Mouse (Mus musculus): Measurements from ENCODE around the gene Ptpn23. TPM values are rescaled to one million over a fixed set of nuclear protein-coding genes. Genes with fewer than 3 reads are reported as not detected.

Ptpn23 gene
- polyA plus RNA-seq, 1 experiment, result 89.5 TPM

DNA sequence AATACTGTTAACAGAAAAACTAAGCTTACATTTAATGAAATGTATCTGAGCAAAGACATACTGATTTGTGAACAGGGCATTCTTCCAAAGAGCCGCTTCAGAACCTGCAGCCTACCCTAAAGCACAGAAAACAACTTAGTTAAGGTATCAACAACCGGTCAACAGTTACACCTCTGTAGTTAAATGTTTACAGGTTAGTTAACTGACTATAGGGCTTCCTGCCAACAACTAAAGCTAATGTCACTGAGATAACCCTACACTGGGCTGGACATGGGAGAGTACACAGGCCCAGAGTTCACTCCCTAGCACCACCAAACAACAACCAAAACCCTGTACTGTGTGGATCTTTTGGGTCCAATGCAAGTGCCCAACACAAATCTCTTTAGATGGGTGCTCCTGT lies 5.3 kb downstream of the Ptpn23 start:
- TF ChIP-seq GATA1 (IDR thresholded peaks at IDR 0.05; ENCODE audit: low read length), result no peak

DNA sequence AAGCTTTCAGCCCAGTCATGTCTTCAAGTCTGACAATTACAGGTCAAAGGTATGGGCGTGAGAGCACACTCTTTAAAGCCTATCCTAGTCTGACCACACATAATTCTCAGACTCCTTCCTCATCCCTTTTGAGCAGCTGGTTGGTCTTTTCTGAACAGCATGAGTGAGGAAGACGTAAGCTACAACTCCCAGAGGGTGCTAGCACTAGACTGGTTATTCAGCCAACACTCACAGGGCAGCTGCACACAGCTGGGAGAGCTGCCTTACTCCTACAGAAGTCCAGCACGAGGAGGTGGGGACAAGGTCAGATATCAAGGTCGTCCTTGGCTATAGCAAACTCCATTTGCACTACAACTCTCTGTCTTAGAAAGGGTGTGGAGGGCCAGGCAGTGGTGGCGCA lies 7.4 kb downstream of the Ptpn23 start:
- TF ChIP-seq GATA1 (IDR thresholded peaks at IDR 0.05; ENCODE audit: low read length), result no peak

DNA sequence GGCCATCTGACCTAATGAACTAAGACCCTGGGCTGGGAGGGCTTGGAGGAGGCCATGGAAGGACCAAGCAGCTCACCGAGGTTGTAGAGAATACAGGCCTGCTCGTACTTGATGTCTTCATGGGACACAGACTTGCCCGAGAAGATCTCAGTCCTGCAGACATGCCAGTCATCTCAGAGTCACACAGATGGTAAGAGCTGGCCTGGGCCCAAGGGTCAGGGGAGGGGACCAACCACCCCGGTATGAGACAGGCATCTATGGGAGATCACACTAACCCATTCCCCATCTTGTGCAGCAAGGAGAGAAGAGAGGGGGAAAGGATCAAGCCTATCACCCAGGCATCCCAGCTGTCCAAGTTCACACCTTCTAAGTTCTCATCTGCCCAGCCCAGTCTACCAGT lies 14.7 kb downstream of the Ptpn23 start:
- TF ChIP-seq GATA1 (IDR thresholded peaks at IDR 0.05; ENCODE audit: low read length), result no peak

DNA sequence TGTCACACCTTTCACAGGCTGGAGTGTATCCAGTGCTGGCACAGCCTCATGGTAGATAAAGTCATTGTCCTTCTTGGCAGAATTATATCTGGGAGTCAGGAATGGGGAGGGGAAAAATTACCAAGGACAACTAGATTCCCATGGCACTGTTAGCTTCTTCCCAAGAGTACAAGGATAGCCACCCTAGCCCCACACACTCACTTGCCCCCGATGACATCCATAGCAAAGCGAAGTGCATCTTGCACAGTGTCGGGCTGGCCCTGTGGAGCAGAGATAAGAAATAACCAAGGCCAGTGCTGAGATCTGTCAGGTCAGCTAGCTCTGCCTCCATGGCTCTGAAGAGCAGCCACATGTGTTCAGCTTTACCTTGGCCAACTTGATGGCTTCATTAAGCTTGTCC lies 17.2 kb downstream of the Ptpn23 start:
- no peak for TF ChIP-seq GATA1 (IDR thresholded peaks at IDR 0.05; ENCODE audit: low read length)

DNA sequence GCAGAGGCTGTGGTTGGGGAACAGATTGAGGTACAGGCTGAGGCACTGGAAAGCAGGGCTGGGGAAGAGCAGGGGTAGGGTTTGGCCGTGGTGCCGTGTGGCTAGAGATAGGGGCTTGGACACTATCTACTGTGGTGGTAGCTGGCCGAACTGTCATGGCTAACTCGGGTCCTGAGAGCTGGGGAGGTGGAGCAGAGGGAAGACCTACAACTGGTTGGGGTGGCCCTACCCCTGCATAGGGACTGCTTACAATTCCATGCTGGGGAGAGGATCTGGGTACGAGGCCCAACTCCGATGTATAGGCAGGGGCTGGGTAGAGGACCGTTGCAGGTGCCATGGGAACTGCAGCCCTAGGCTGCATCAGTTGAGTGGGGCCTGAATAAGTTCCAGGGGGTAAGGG lies 20.0 kb downstream of the Ptpn23 start:
- TF ChIP-seq GATA1 (IDR thresholded peaks at IDR 0.05; ENCODE audit: low read length), result no peak

DNA sequence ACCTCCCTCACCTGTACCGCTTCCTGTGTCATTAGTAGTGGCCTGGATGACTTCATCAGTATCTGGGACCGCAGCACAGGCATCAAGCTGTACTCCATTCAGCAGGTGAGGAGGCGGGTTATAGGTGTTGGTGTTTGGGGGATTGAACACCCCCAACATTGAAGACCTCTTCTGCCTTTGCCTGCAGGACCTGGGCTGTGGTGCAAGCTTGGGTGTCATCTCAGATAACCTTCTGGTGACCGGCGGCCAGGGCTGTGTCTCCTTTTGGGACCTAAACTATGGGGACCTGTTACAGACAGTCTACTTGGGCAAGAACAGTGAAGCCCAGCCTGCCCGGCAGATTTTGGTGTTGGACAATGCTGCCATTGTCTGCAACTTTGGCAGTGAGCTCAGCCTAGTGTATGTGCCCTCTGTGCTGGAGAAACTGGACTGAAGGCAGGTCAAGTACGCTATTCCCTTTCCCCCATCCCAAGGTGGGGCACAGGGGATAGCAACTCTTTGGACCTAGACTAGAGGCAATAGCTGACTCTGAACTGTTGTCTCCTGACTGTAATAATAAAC lies 23.6 kb downstream of the Ptpn23 start:
- TF ChIP-seq GATA1 (IDR thresholded peaks at IDR 0.05; ENCODE audit: low read length), result no peak

DNA sequence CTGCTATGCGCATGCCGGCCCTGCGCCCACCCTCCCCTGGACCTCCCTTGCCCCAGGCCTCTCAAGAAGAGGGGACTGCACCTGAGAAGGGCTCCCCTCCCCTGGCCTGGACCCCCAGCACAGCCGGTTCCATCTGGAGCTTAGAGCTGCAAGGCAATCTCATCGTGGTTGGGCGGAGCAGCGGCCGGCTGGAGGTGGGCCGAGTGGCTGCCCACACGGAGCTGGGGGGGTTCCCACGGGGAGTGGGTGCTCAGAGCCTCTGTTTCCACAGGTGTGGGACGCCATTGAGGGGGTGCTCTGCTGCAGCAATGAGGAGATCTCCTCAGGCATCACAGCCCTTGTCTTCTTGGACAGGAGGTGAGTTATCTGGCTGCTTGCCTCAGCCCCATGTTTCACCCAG lies 26.7 kb downstream of the Ptpn23 start:
- TF ChIP-seq GATA1 (IDR thresholded peaks at IDR 0.05; ENCODE audit: low read length), result no peak

DNA sequence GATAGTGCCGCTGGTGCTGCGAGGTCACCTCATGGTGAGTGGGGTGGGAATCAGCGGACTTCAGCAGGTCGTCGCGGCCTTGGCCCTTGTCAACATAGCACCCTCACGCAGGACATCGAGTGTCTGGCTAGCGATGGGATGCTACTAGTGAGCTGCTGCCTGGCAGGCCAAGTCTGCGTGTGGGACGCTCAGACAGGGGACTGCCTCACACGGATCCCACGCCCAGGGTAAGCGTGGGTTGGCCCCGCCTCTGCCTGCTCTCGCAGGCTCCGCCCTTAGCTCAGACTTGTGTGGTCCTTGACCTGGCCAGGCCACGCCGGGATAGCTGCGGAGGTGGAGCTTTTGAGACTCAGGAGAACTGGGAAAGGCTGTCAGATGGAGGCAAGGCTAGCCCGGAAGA lies 27.4 kb downstream of the Ptpn23 start:
- TF ChIP-seq GATA1 (IDR thresholded peaks at IDR 0.05; ENCODE audit: low read length), result no peak

DNA sequence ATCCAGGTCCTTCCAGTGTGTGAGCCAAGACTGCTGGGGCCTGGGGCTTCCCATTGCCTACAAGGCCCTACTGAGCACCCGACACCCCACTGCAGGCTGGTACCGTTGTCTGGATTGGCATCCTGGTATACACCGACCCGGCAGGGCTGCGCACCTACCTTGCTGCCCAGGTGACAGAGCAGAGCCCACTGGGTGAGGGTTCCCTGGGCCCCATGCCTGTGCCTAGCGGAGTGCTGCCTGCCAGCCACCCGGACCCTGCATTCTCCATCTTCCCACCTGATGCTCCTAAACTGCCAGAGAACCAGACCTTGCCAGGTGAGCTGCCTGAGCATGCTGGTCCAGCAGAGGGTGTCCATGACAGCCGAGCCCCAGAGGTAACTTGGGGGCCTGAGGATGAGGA lies 28.7 kb downstream of the Ptpn23 start:
- TF ChIP-seq GATA1 (IDR thresholded peaks at IDR 0.05; ENCODE audit: low read length), result no peak

DNA sequence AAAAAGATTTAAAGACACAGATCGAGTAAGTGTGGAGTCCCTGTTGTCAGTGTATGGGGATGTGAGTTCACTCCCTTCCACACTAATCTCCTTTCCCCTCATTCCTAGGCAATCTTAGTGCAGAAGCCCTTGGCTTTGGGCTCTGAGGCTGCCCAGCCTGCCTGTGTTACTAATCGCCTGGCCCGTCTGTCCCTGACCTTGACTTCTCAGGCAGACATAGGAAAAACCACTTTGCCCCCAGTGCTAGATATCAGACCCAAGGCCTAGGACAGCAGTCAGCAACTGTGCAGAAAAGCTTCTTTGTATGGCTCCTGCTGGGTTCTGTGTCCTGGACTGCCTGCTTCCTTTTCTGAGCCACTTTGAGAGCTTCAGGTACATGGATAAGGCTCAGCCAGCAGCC lies 32.3 kb downstream of the Ptpn23 start:
- TF ChIP-seq GATA1 (IDR thresholded peaks at IDR 0.05; ENCODE audit: low read length), result no peak

DNA sequence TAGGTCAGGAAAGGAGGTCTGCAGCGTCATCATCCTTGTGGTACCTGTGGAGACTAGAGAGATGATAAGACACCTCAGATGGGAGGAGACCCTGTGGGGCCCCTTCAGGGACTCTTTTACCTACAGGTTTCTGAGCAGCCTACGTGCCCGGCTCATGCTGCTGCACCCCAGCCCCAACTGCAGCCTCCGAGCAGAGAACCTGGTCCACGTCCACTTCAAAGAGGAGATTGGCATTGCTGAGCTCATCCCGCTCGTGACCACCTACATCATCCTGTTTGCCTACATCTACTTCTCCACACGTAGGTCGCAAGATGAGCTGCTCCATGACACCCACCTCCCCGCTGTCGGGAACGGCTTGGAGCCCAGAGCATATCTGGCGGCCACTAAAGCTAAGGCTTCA lies 34.1 kb downstream of the Ptpn23 start:
- TF ChIP-seq GATA1 (IDR thresholded peaks at IDR 0.05; ENCODE audit: low read length), result no peak

DNA sequence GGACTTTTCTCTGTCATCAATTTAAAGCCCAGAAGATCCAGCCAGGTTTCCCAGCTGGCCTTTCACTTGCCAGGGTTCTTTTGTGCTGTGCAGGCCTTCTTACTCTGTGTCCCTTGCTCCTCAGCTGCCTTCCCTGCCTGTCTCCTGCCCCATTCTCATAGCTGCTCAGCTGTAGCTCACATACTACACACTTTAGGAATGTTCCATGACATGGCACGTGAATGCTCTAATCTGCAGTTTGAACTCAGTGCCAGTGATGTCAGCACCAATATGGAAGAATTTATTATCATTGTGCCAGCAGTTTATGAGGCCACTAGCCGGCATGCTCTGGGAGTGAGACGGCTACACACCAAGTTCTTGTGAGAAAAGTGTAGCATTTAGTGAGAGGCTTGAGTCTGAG lies 38.2 kb downstream of the Ptpn23 start:
- no peak for TF ChIP-seq GATA1 (IDR thresholded peaks at IDR 0.05; ENCODE audit: low read length)

DNA sequence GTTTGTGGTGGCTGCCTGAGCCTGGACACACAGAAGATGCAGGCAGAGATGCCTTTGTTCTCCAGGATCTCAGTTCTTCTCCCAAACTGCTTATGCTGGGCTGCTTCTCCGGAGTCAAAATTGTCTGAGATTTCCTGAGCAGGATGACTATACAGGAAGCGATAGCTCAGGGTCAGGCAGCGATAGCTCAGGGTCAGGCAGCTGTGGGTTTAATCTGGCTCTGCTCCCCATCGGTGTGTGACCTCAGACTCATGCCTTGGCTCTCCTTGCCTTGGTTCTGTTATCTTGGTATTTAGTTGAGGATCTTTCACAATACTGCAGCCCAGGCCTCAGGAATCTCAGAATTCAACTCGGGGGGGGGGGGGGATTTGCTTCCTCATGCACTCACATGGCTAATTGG lies 41.3 kb downstream of the Ptpn23 start:
- no peak for TF ChIP-seq GATA1 (IDR thresholded peaks at IDR 0.05; ENCODE audit: low read length)

DNA sequence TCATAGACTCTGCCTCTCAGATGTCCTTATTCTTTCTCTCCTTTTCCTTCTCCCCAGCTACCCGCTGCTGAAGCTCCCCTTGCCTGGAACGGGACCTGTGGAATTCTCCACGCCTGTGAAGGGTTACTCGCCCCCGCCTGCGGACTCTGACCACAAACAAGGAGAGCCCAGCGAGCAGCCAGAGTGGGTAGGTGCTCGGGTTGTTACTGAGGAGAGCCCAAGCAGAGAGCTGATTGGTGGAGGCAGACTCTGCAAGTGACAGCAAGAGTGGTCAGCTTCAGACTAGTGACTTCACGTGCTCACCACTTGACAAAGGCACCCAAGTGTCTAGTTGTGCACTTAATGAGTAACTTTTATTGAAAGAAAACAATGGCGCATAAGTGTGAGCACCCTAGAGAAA lies 45.7 kb downstream of the Ptpn23 start:
- no peak for TF ChIP-seq GATA1 (IDR thresholded peaks at IDR 0.05; ENCODE audit: low read length)

DNA sequence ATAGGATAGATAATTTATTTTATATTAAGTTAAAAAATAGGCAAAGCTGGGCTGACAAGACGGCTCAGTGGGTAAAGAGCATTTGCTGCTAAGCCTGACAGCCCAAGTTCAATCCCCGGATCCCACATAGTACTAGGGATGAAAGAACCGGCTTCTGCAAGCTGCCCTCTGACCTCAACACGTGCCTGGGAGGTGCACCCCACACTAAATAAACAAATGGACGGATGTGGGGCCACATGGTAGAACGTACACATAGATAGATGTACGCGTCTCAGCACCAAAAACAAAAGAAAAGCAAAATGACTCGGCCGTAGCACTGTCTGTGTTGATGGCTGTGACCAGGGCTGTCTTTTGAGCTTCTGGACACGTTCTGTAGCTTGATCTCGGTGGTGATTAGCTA lies 46.7 kb downstream of the Ptpn23 start:
- TF ChIP-seq GATA1 (IDR thresholded peaks at IDR 0.05; ENCODE audit: low read length), result no peak

DNA sequence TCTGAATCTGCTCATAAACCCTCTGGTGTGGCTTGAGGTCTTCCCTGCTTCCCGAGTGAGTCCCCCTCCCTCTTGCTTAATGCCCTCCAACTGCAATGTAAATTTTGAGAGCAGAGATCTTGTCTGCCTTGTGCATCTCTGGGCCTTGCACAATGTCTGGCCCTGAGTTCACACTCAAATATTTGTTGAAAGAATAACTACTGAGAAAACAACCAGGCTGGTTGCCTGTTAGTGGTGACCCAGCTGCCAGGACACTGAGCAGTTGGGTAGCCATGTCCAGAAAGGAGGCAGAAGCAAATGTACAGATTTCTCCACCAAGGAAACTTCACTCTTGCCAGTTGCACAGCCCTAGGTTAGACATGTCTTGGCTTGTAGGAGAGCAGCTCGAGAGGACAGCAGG lies 49.7 kb downstream of the Ptpn23 start:
- TF ChIP-seq GATA1 (IDR thresholded peaks at IDR 0.05; ENCODE audit: low read length), result no peak

DNA sequence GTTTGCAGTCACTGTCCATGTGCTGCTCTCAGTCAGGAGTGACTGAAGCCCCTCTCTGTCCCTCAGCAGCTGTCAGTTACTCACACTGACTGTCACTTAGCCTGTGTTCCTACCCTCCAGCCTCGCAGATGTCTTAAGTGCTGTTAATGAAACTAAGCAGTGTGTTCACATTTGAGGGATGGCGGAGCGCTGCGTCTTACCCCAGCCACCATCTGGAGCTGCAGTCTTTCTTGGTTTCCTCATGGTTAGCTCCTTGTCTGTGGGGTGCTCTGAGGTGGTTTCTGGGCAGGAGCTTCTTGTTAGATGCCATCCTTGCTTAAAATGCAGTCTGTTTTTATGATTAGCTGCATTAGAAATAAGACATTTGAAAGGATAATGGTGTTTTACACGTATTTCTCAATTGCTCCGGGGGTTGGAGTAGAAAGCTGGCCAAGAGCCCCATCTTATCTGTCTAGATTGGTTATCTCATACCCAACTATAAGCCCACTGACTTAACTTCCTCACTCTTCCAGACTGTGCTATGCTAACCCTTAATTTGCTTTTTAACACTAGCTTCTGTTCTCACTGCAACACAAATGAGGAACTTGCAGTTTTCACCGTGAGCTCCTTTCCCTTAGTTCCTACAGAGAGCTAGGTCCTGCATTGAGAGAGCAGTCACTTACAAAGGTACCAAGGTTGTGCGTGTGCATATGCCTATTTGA lies 55.9 kb downstream of the Ptpn23 start:
- TF ChIP-seq GATA1 (IDR thresholded peaks at IDR 0.05; ENCODE audit: low read length), result no peak

DNA sequence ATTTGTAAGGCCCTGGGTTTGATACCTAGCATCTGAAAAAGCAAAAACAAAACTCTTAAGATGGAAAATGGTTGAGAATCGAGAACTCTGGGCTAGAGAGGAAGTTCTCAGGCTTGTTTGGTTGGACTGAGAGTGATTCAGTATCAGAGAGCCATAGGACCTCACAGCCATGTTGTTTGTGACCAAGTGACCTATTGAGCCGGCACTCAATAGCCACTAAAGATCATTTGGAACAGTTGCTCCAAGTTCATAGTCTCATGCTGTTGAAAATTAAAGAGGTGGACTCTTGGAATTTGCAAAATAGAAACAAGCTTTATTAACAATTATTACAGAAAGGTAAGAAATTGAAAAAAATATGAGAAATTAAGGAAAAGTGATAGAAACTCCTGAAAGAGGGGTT lies 56.7 kb downstream of the Ptpn23 start:
- no peak for TF ChIP-seq GATA1 (IDR thresholded peaks at IDR 0.05; ENCODE audit: low read length)

Measured in G1E-ER4 (cell line).